In genomic region chr4:63409908-63410582, GRCm38 (mm10) we compare ENCODE assay signal across 8 mouse cellular contexts. TPM values are rescaled to one million over a fixed set of nuclear protein-coding genes. Genes with fewer than 3 reads are reported as not detected.
DNase-seq lines count a peak whose midpoint lies in the region; ATAC-seq lines count a peak whose summit lies in the region.

No protein-coding gene starts in this region.

- peaks cover 2% of the 10 kb centered on the region; the same call in 1 of the 2 replicates for H3K27me3 ChIP-seq in heart, embryonic 16.5 days (ENCODE audit: control insufficient read depth, insufficient read depth, low read length)
- H3K27me3 ChIP-seq in limb, embryonic 10.5 days (ENCODE audit: low read depth, poor library complexity, severe bottlenecking), result no peaks in the 10 kb centered on the region

- peak overlapping the region; percentile 32 for H3K27ac ChIP-seq in heart, embryonic 16.5 days (ENCODE audit: low read length)
- H3K27ac ChIP-seq in limb, embryonic 10.5 days, result peak overlapping the region; percentile 83

- peaks cover 24% of the 10 kb centered on the region for H3K4me1 ChIP-seq in heart, embryonic 16.5 days (ENCODE audit: control insufficient read depth, insufficient read depth, low read length)
- peaks cover 46% of the 10 kb centered on the region for H3K4me1 ChIP-seq in limb, embryonic 10.5 days

- DNase-seq in frontal cortex, adult 2 months (ENCODE audit: extremely low spot score in 1 of 2, low spot score in 1 of 2), result no peak
- DNase-seq in adrenal gland, postnatal 36 days, result peak; percentile 43 to 66
- peak; percentile 83 for DNase-seq in limb, embryonic 10.5 days (ENCODE audit: low spot score)
- peak; percentile 66 to 67 for DNase-seq in spleen, adult 18-20 months

- under 1% methylated on average over 39 of the region's 39 CpGs for WGBS in heart, embryonic 16.5 days
- under 1% methylated on average over 39 of the region's 39 CpGs for WGBS in limb, embryonic 10.5 days

- H3K9ac ChIP-seq in heart, embryonic 16.5 days (ENCODE audit: low read length), result peak overlapping the region; percentile 68

- ATAC-seq in frontal cortex, adult (ENCODE audit: low TSS enrichment), result peak; percentile 69
- ATAC-seq in erythroid progenitor cell, adult 5-6 weeks (replicated peaks; ENCODE audit: low FRiP score, poor library complexity, severe bottlenecking), result peak; percentile 58
- peak; percentile 58 for ATAC-seq in heart, embryonic 16.5 days (replicated peaks; ENCODE audit: extremely low read depth, insufficient read depth, low FRiP score)
- ATAC-seq in megakaryocyte-erythroid progenitor cell, adult 5-6 weeks (replicated peaks; ENCODE audit: low FRiP score, low TSS enrichment, poor library complexity, severe bottlenecking), result peak; percentile 67

- H3K4me2 ChIP-seq in heart, embryonic 16.5 days (ENCODE audit: low read depth, low read length), result peak overlapping the region; percentile 99

- H3K36me3 ChIP-seq in heart, embryonic 16.5 days (ENCODE audit: control insufficient read depth, insufficient read depth), result no peaks in the 10 kb centered on the region
- peaks cover 5% of the 10 kb centered on the region; the same call in 1 of the 2 replicates for H3K36me3 ChIP-seq in limb, embryonic 10.5 days

- H3K9me3 ChIP-seq in heart, embryonic 16.5 days (replicated peaks; ENCODE audit: control insufficient read depth, low read length), result no peaks in the 10 kb centered on the region
- H3K9me3 ChIP-seq in limb, embryonic 10.5 days (replicated peaks), result no peaks in the 10 kb centered on the region

- H3K4me3 ChIP-seq in heart, embryonic 16.5 days (ENCODE audit: low read length), result peak overlapping the region; percentile 75
- H3K4me3 ChIP-seq in limb, embryonic 10.5 days, result peak overlapping the region; percentile 75

RNA-seq across cellular contexts. Expression of gene Akna, which starts 6.9 kb away (rescaled TPM):
- 2.7 and 3.1 TPM in 2 replicates for polyA plus RNA-seq in frontal cortex, adult 2 months (2012; rRNA removed)
- 1 to 10 TPM; 2.6 to 4.3 TPM for total RNA-seq in adrenal gland, postnatal 36 days (2021)
- total RNA-seq in erythroid progenitor cell, adult 5-6 weeks (2015; ENCODE audit: low replicate concordance), result 18.7 and 26.4 TPM in 2 replicates
- 12.0 and 13.1 TPM in 2 replicates for total RNA-seq in erythroid progenitor cell, adult 5-6 weeks (2017; ENCODE audit: low replicate concordance)
- 4.4 and 5.8 TPM in 2 replicates for polyA plus RNA-seq in heart, embryonic 16.5 days (2015; fragmentation: Nextera tagmentation; extraction: Ambion mirVana)
- polyA plus RNA-seq in limb, embryonic 10.5 days (2016; fragmentation: Nextera tagmentation; extraction: Ambion mirVana), result 12.3 and 17.2 TPM in 2 replicates
- 29.6 and 30.1 TPM in 2 replicates for total RNA-seq in megakaryocyte-erythroid progenitor cell, adult 5-6 weeks (2014; fragmentation: Nextera tagmentation)
- 3.0 and 5.7 TPM in 2 replicates for total RNA-seq in megakaryocyte-erythroid progenitor cell, adult 5-6 weeks (2017)

RNA-seq across cellular contexts. Expression of gene Orm2, which starts 47.8 kb away (rescaled TPM):
- 0.15 TPM in 1 of 2 replicates, not detected in the other for polyA plus RNA-seq in frontal cortex, adult 2 months (2012; rRNA removed)
- 1 to 10 TPM; 3.9 to 7.8 TPM for total RNA-seq in adrenal gland, postnatal 36 days (2021)
- not detected in 2 replicates for total RNA-seq in erythroid progenitor cell, adult 5-6 weeks (2015; ENCODE audit: low replicate concordance)
- not detected in 2 replicates for total RNA-seq in erythroid progenitor cell, adult 5-6 weeks (2017; ENCODE audit: low replicate concordance)
- polyA plus RNA-seq in heart, embryonic 16.5 days (2015; fragmentation: Nextera tagmentation; extraction: Ambion mirVana), result not detected in 2 replicates
- polyA plus RNA-seq in limb, embryonic 10.5 days (2016; fragmentation: Nextera tagmentation; extraction: Ambion mirVana), result not detected in 2 replicates
- total RNA-seq in megakaryocyte-erythroid progenitor cell, adult 5-6 weeks (2014; fragmentation: Nextera tagmentation), result not detected in 2 replicates
- not detected in 2 replicates for total RNA-seq in megakaryocyte-erythroid progenitor cell, adult 5-6 weeks (2017)

RNA-seq across cellular contexts. Expression of gene Orm3, which starts 54.1 kb away (rescaled TPM):
- polyA plus RNA-seq in frontal cortex, adult 2 months (2012; rRNA removed), result not detected in 2 replicates
- 10 to 100 TPM in 1 of 2 experiments, 1 to 10 TPM in 1; 5.4 to 10.7 TPM for total RNA-seq in adrenal gland, postnatal 36 days (2021)
- not detected in 2 replicates for total RNA-seq in erythroid progenitor cell, adult 5-6 weeks (2015; ENCODE audit: low replicate concordance)
- not detected in 2 replicates for total RNA-seq in erythroid progenitor cell, adult 5-6 weeks (2017; ENCODE audit: low replicate concordance)
- polyA plus RNA-seq in heart, embryonic 16.5 days (2015; fragmentation: Nextera tagmentation; extraction: Ambion mirVana), result not detected in 2 replicates
- polyA plus RNA-seq in limb, embryonic 10.5 days (2016; fragmentation: Nextera tagmentation; extraction: Ambion mirVana), result not detected in 2 replicates
- total RNA-seq in megakaryocyte-erythroid progenitor cell, adult 5-6 weeks (2014; fragmentation: Nextera tagmentation), result not detected in 2 replicates
- not detected in 2 replicates for total RNA-seq in megakaryocyte-erythroid progenitor cell, adult 5-6 weeks (2017)

Comparison
In these comparisons a context has a peak if more than half of its experiments do, and no peak if none do; other contexts are left out.
1. DNase-seq: peak in adrenal gland, postnatal 36 days (2 of 2), limb, embryonic 10.5 days (single experiment) and spleen, adult 18-20 months (2 of 2); none in frontal cortex, adult 2 months (0 of 2).
2. RNA of gene Orm2, which starts 47.8 kb away (total RNA-seq): 3.9 to 7.8 TPM in adrenal gland, postnatal 36 days; not detected in erythroid progenitor cell, adult 5-6 weeks and not detected in megakaryocyte-erythroid progenitor cell, adult 5-6 weeks; every median in the first group is over 4 times any median in the second.
3. RNA of gene Orm3, which starts 54.1 kb away (total RNA-seq): 5.4 to 10.7 TPM in adrenal gland, postnatal 36 days; not detected in erythroid progenitor cell, adult 5-6 weeks and not detected in megakaryocyte-erythroid progenitor cell, adult 5-6 weeks; every median in the first group is over 4 times any median in the second.
4. Peak in every context shown above with its lines, with median percentiles within 50 percentile points of each other: ATAC-seq.